Mouse (Mus musculus): ENCODE data around the gene Slc13a5. TPM values are rescaled to one million over a fixed set of nuclear protein-coding genes. Genes with fewer than 3 reads are reported as not detected.

The Slc13a5 gene
- polyA plus RNA-seq, 1 experiment from 2014 or later, result not detected

- no peak for ATAC-seq (ENCODE audit: insufficient read depth)
- no peak overlapping the region for H3K27ac ChIP-seq (ENCODE audit: low read depth)
- no peak overlapping the region for H3K9ac ChIP-seq
- no peaks in the 10 kb centered on the region for H3K4me1 ChIP-seq (ENCODE audit: insufficient read depth)
- no peak overlapping the region for H3K4me2 ChIP-seq
- no peak overlapping the region for H3K4me3 ChIP-seq (ENCODE audit: low read depth, low read length)
- no peaks in the 10 kb centered on the region for H3K36me3 ChIP-seq (ENCODE audit: insufficient read depth)
- no peaks in the 10 kb centered on the region for H3K27me3 ChIP-seq (ENCODE audit: insufficient read depth, low read length)
- no peak for DNase-seq
- H3K9me3 ChIP-seq (ENCODE audit: low read depth, low read length), result no peaks in the 10 kb centered on the region
- WGBS, result 79% methylated on average over 7 of the region's 7 CpGs
- no peak for TF ChIP-seq CTCF (IDR thresholded peaks at IDR 0.05; ENCODE audit: low read depth)
Measured at GRCm38 (mm10) chr11:72232068-72232467, 35.0 kb downstream of the Slc13a5 start.

- Histone ChIP-seq H3K4me3 (ENCODE audit: low read depth, low read length) (no peak overlapping the region), H3K36me3 (ENCODE audit: insufficient read depth) (no peaks in the 10 kb centered on the region), H3K27me3 (ENCODE audit: insufficient read depth, low read length) (no peaks in the 10 kb centered on the region), H3K4me1 (ENCODE audit: insufficient read depth) (no peaks in the 10 kb centered on the region), H3K9me3 (ENCODE audit: low read depth, low read length) (no peaks in the 10 kb centered on the region), H3K27ac (ENCODE audit: low read depth) (no peak overlapping the region), H3K9ac (no peak overlapping the region), H3K4me2 (no peak overlapping the region)
- no peak for ATAC-seq (ENCODE audit: insufficient read depth)
- whole genome bisulfite sequencing, result 84% methylated on average over 4 of the region's 4 CpGs
- no peak for DNase-seq
- TF ChIP-seq CTCF (IDR thresholded peaks at IDR 0.05; ENCODE audit: low read depth), result no peak
Measured at GRCm38 (mm10) chr11:72228513-72228912, 38.5 kb downstream of the Slc13a5 start.

GRCm38 (mm10) chr11:72226901-72227300 lies 40.1 kb downstream of the Slc13a5 start:
- no peaks in the 10 kb centered on the region for H3K36me3 ChIP-seq (ENCODE audit: insufficient read depth)
- no peaks in the 10 kb centered on the region for H3K27me3 ChIP-seq (ENCODE audit: insufficient read depth, low read length)
- no peaks in the 10 kb centered on the region for H3K4me1 ChIP-seq (ENCODE audit: insufficient read depth)
- no peaks in the 10 kb centered on the region for H3K9me3 ChIP-seq (ENCODE audit: low read depth, low read length)
- no peak overlapping the region for H3K27ac ChIP-seq (ENCODE audit: low read depth)
- no peak for TF ChIP-seq CTCF (IDR thresholded peaks at IDR 0.05; ENCODE audit: low read depth)
- no peak overlapping the region for H3K4me3 ChIP-seq (ENCODE audit: low read depth, low read length)
- no peak for DNase-seq
- H3K9ac ChIP-seq, result no peak overlapping the region
- H3K4me2 ChIP-seq, result no peak overlapping the region
- 73% methylated on average over 6 of the region's 6 CpGs for WGBS
- no peak for ATAC-seq (ENCODE audit: insufficient read depth)

DNA sequence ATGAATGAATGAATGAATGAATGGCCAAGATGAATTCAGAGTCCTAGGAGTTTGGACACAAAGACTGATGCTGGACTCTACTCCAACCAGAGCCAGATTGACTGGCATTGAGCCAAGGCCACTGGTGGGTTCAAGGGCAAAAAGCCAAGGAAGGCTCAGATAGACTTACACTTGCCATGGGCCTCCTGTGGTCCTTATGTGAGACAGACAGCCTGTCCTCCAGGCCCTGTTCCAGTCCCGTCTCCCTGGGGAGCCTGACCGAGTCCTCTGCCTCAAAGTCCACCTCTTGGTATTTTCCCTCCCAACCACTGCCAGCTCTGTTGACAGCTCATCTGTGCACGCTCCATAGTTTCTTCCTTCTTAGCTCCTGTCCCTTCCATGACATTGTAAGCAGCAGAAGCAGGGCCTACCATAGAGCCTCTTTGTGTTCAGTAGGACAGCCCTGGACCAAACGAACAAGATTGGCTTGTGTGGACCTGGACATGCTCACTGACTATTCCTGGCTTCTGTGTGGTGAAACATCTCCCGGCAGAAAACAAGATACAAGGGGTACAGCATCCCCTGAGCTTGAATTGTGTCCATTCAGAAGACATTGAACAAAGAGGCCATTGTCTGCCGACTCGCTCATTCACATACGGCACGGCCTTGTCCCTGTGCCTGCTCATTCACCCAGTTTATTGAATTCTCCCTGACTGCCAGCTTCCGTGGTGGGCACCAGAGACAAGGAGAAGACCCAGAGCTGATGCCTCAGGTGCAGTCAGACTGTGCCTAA lies 40.8 kb downstream of the Slc13a5 start:
- Histone ChIP-seq H3K4me1 (ENCODE audit: insufficient read depth) (no peaks in the 10 kb centered on the region), H3K36me3 (ENCODE audit: insufficient read depth) (no peaks in the 10 kb centered on the region), H3K9ac (no peak overlapping the region), H3K27ac (ENCODE audit: low read depth) (no peak overlapping the region), H3K4me2 (no peak overlapping the region), H3K27me3 (ENCODE audit: insufficient read depth, low read length) (no peaks in the 10 kb centered on the region), H3K9me3 (ENCODE audit: low read depth, low read length) (no peaks in the 10 kb centered on the region), H3K4me3 (ENCODE audit: low read depth, low read length) (no peak overlapping the region)
- TF ChIP-seq CTCF (IDR thresholded peaks at IDR 0.05; ENCODE audit: low read depth), result no peak
- ATAC-seq (ENCODE audit: insufficient read depth) (no peak), DNase-seq (peak; percentile 18)
- 71% methylated on average over 10 of the region's 10 CpGs for WGBS

DNA sequence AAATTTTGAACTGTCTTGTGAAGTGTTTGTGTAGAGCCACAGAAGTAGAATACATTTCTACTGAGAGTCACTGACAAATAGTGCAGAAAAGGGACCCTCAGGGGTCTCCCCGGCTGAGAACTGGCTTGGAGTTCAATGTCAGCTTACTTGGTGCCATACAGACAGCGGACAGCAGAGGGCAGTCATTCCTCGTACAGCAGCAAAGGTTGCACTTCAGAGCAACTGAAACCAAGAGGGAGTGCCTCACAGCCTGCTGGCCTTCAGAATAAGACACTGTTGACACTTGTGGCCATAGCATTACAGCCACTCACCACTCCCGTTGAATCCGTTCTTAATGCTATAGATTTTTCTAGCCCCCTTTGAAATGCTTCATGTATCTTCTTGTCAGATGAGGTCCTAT lies 42.2 kb downstream of the Slc13a5 start:
- no peaks in the 10 kb centered on the region for H3K36me3 ChIP-seq (ENCODE audit: insufficient read depth)

DNA sequence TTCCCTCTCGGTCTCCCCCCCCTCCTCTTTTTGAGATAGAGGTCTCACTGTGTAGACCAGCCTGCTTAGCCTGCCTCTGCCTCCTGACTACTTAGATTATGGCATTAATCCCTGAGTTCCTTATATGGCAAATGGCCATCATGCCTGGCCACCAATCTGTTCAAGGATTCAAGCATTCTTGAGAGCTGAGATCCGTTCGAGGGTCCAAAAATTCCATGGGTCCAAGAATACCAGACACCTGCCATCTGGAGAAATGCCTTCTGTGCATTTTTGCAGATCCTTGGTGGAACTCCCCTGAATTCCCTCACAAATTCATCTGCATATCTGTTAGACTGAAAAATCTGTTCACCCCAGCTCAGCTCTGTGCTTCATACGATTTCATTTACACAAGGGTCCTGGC lies 43.6 kb downstream of the Slc13a5 start:
- Histone ChIP-seq H3K4me1 (ENCODE audit: insufficient read depth) (no peaks in the 10 kb centered on the region), H3K9me3 (ENCODE audit: low read depth, low read length) (no peaks in the 10 kb centered on the region), H3K27me3 (ENCODE audit: insufficient read depth, low read length) (no peaks in the 10 kb centered on the region), H3K4me3 (ENCODE audit: low read depth, low read length) (no peak overlapping the region), H3K9ac (no peak overlapping the region), H3K4me2 (no peak overlapping the region), H3K36me3 (ENCODE audit: insufficient read depth) (no peaks in the 10 kb centered on the region), H3K27ac (ENCODE audit: low read depth) (no peak overlapping the region)
- DNase-seq, result no peak
- 74% methylated on average over 4 of the region's 4 CpGs for WGBS
- no peak for TF ChIP-seq CTCF (IDR thresholded peaks at IDR 0.05; ENCODE audit: low read depth)
- no peak for ATAC-seq (ENCODE audit: insufficient read depth)

More for the DNA sequence above, 42.2 kb downstream of the Slc13a5 start:
- DNase-seq, result peak; percentile 90
- H3K27ac ChIP-seq (ENCODE audit: low read depth), result no peak overlapping the region
- ATAC-seq (ENCODE audit: insufficient read depth), result peak; percentile 62; the same call in 1 of the 2 replicates
- H3K4me2 ChIP-seq, result no peak overlapping the region
- peak; percentile 93 for TF ChIP-seq CTCF (IDR thresholded peaks at IDR 0.05; ENCODE audit: low read depth)
- no peak overlapping the region for H3K9ac ChIP-seq
- H3K4me3 ChIP-seq (ENCODE audit: low read depth, low read length), result no peak overlapping the region
- H3K27me3 ChIP-seq (ENCODE audit: insufficient read depth, low read length), result no peaks in the 10 kb centered on the region
- no peaks in the 10 kb centered on the region for H3K9me3 ChIP-seq (ENCODE audit: low read depth, low read length)
- WGBS, result 13% methylated on average over 5 of the region's 5 CpGs
- H3K4me1 ChIP-seq (ENCODE audit: insufficient read depth), result no peaks in the 10 kb centered on the region

GRCm38 (mm10) chr11:72221278-72221677 lies 45.7 kb downstream of the Slc13a5 start:
- no peak overlapping the region for H3K27ac ChIP-seq (ENCODE audit: low read depth)
- no peaks in the 10 kb centered on the region for H3K4me1 ChIP-seq (ENCODE audit: insufficient read depth)
- no peaks in the 10 kb centered on the region for H3K9me3 ChIP-seq (ENCODE audit: low read depth, low read length)
- no peaks in the 10 kb centered on the region for H3K27me3 ChIP-seq (ENCODE audit: insufficient read depth, low read length)
- no peak overlapping the region for H3K4me3 ChIP-seq (ENCODE audit: low read depth, low read length)
- 14% methylated on average over 6 of the region's 6 CpGs for WGBS
- H3K4me2 ChIP-seq, result no peak overlapping the region
- ATAC-seq (ENCODE audit: insufficient read depth), result peak; percentile 44; the same call in 1 of the 2 replicates
- peak; percentile 93 for TF ChIP-seq CTCF (IDR thresholded peaks at IDR 0.05; ENCODE audit: low read depth)
- DNase-seq, result peak; percentile 90
- no peaks in the 10 kb centered on the region for H3K36me3 ChIP-seq (ENCODE audit: insufficient read depth)
- no peak overlapping the region for H3K9ac ChIP-seq
